Mouse (Mus musculus) kidney, adult 2 months (tissue): ENCODE data around the gene Rpl10a.

ENCODE experiments used
- CTCF ChIP-seq: fragments of 200-500 bp; conservative IDR thresholded peaks from 2 replicates; pipeline ENCODE4 v1.5.1; 2011; ENCODE audit warnings: low read depth, mild to moderate bottlenecking, control low read depth, low read length, moderate library complexity, mixed read lengths; ENCODE audit not compliant: insufficient read depth, insufficient read length
- POLR2A ChIP-seq: fragments of 200-500 bp; IDR thresholded peaks from one replicate; pipeline ENCODE4 v1.6.1; 2011; ENCODE audit warnings: low read depth, low read length, control low read depth

DNA sequence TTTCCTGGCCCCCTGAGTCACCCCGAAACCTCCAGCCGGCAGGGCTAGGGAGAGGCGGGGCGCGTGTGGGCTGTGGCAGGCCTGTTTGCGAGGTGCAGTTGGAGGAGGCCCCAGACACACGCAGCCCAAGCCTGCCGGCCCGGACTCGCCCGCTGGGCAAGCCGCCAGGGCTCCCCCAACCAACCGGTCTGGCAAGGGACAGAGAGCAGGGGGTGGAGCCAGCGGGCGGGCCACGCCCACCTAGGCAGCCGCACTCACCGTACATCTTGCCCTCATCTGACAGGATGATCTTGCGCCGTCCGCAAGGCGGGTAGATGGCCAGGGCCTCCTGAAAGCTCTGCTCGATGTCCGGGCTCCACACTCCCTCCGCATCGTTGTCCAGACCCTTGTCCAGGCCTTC is 12.8 kb downstream of the Rpl10a start:
- no peak for TF ChIP-seq POLR2A
- TF ChIP-seq CTCF, result no peak
